Mouse (Mus musculus): ENCODE measurements around the gene Map7d1.

- TF ChIP-seq GATA1 (IDR thresholded peaks at IDR 0.05; ENCODE audit: borderline replicate concordance, low read length) (no peak), FLI1 (IDR thresholded peaks at IDR 0.05; ENCODE audit: low read length) (no peak)
These were observed 65.5 kb downstream of the Map7d1 start for GRCm38 (mm10) chr4:126190636-126191035.
